Mouse (Mus musculus) embryonic fibroblast, embryonic 13.5 days (primary cell): ENCODE data around the gene Adam17.

Experiments used
- CTCF ChIP-seq: IDR thresholded peaks from 2 replicates; pipeline ENCODE4 v1.5.1; 2011; ENCODE audit warnings: mild to moderate bottlenecking, control low read depth, low read length, moderate library complexity, borderline replicate concordance; ENCODE audit not compliant: insufficient read depth
- POLR2A ChIP-seq: IDR thresholded peaks from 2 replicates; pipeline ENCODE4 v1.6.1; 2011; ENCODE audit warnings: low read depth, mild to moderate bottlenecking, control low read depth, low read length, moderate library complexity

- no peak for TF ChIP-seq CTCF
- TF ChIP-seq POLR2A: no peak
Measured at GRCm38 (mm10) chr12:21333021-21333420, 40.4 kb downstream of the Adam17 start.
